Mouse (Mus musculus) erythroblast, embryonic 14.5 days (primary cell): ENCODE data around the gene Gimap5.

Experiments
- GATA1 ChIP-seq: IDR thresholded peaks from 2 replicates; pipeline ENCODE4 v1.6.1; 2012; ENCODE audit warnings: low read length, inconsistent platforms, mixed read lengths
- TAL1 ChIP-seq: IDR thresholded peaks from 3 replicates; pipeline ENCODE4 v1.6.1; 2012; ENCODE audit warnings: low read length, inconsistent platforms, mixed read lengths

DNA sequence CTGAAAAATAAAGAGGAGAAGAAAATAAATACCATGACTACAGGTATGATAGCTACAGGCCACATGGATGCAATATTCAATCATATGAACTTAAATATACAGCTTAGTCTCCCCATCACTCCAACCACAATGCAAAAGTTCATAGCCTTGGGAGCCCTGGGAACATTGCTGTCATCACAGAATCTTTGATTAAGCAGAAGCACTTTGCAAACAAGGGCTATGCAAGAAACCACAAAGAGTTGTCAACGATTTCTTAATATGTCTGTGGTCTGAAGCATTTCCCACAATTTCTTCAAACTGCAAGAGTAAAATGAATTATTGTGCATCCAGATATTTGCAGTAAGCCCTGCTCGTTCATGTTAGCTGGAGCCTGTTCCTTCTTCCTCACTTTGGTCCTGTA lies 8.9 kb upstream of the Gimap5 start:
- no peak for TF ChIP-seq GATA1
- no peak for TF ChIP-seq TAL1
